25 mouse cellular contexts compared by ENCODE assay signal in the genomic region with DNA sequence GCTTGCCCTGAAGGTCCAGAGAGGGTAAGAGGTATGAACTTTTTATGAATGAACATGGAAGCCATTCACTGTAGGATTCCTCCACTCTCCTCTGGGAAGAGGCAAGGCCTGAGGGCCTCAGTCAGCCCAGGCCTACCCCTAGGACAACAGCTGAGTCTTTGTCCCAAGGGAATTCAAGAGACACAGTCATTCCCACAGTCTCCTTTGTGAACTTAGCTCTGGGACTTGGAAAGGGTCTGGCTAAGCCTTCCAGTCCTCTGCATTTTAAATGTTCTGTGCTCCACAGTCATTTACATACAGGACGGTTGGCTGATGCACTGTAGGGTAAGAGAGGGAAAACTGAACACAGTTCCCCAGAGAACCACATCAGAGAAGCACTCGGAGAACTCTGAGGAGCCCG.
"Had no signal": no experiment of that assay in that cellular context is flagged by ENCODE, and none has a peak within 500 bp of the region (broad histone marks: within the 10 kb centered on the region; RNA-seq: fewer than 3 reads in every experiment).

No protein-coding gene starts in this region.

- H3K4me3 ChIP-seq: layer of hippocampus, adult 2 months; limb, embryonic 10.5 days; limb, embryonic 13.5 days; liver, embryonic 12.5 days; liver, embryonic 15.5 days; lung, embryonic 15.5 days; midbrain, embryonic 15.5 days; myocyte; neural tube, embryonic 15.5 days had no signal

- H3K27ac ChIP-seq: kidney, postnatal 0 days; layer of hippocampus, adult 2 months; limb, embryonic 10.5 days; limb, embryonic 13.5 days; liver, embryonic 12.5 days; liver, embryonic 15.5 days; lung, embryonic 15.5 days; midbrain, embryonic 15.5 days; neural tube, embryonic 15.5 days; stomach, postnatal 0 days had no signal

- H3K9me3 ChIP-seq: limb, embryonic 10.5 days; limb, embryonic 13.5 days; liver, embryonic 12.5 days; liver, embryonic 15.5 days; lung, embryonic 15.5 days; midbrain, embryonic 15.5 days; neural tube, embryonic 15.5 days had no signal

- H3K4me1 ChIP-seq: limb, embryonic 10.5 days; limb, embryonic 13.5 days; liver, embryonic 12.5 days; liver, embryonic 15.5 days; lung, embryonic 15.5 days; midbrain, embryonic 15.5 days; neural tube, embryonic 15.5 days had no signal

- H3K4me2 ChIP-seq: limb, embryonic 13.5 days; liver, embryonic 12.5 days; liver, embryonic 15.5 days; lung, embryonic 15.5 days; midbrain, embryonic 11.5 days; midbrain, embryonic 15.5 days; neural tube, embryonic 15.5 days had no signal

- DNase-seq: kidney, adult 2 months; kidney, postnatal 25 days; layer of hippocampus, adult 9-11 months; liver; lung, adult 18-20 months; lung, postnatal 14 days; lung, postnatal 4 days; right cerebral cortex, adult 18-20 months; right cerebral cortex, postnatal 14 days; right cerebral cortex, postnatal 4 days; thymus, adult 2 months; thymus, postnatal 14 days; thymus, postnatal 4 days had no signal

- H3K9ac ChIP-seq: limb, embryonic 13.5 days; liver, embryonic 12.5 days; liver, embryonic 15.5 days; lung, embryonic 15.5 days; midbrain, embryonic 15.5 days; neural tube, embryonic 15.5 days had no signal

- H3K36me3 ChIP-seq: limb, embryonic 10.5 days; limb, embryonic 13.5 days; liver, embryonic 12.5 days; liver, embryonic 15.5 days; lung, embryonic 15.5 days; midbrain, embryonic 15.5 days; neural tube, embryonic 15.5 days had no signal

- H3K27me3 ChIP-seq: limb, embryonic 13.5 days; liver, embryonic 15.5 days; lung, embryonic 15.5 days; midbrain, embryonic 15.5 days; neural tube, embryonic 15.5 days had no signal

- ATAC-seq: liver, embryonic 12.5 days; midbrain, embryonic 15.5 days had no signal
